In the genomic region with DNA sequence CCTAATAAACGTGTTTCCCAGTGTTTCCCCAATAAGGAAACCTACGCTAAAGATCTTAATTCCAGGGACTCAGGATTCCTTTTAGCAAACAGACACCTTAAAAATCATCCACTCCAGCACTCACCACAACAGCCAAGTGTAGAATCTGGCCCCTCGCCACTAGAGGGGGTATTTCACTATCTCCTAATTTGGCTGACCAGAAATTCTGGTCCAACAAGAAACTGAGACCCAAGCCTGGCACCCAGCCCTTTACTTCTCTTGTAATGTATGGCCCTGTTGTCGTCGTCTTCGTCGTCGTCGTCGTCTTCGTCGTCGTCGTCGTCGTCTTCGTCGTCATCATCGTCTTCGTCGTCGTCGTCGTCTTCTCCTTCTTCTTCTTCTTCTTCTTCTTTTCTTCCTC, we compare ENCODE assay signal across 9 mouse cellular contexts. TPM values are rescaled to one million over a fixed set of nuclear protein-coding genes. Genes with fewer than 3 reads are reported as not detected.
A peak's percentile ranks its signal among the peaks of the same experiment; 100 is the strongest.
DNase-seq lines count a peak whose midpoint lies in the region; ATAC-seq and TF ChIP-seq lines count a peak whose summit lies in the region.
"Had no signal": no experiment of that assay in that cellular context is flagged by ENCODE, and none has a peak within 500 bp of the region (broad histone marks: within the 10 kb centered on the region; RNA-seq: fewer than 3 reads in every experiment).

No protein-coding gene starts in this region.

- H3K9ac ChIP-seq in forebrain, embryonic 16.5 days (replicated peaks; ENCODE audit: low read depth, low read length), result no peak overlapping the region
- H3K9ac ChIP-seq in forebrain, embryonic 13.5 days, result no peak overlapping the region

- no peaks in the 10 kb centered on the region for H3K9me3 ChIP-seq in forebrain, embryonic 16.5 days (ENCODE audit: control insufficient read depth, low read length)
- no peaks in the 10 kb centered on the region for H3K9me3 ChIP-seq in forebrain, embryonic 13.5 days (replicated peaks)

- no peaks in the 10 kb centered on the region for H3K27me3 ChIP-seq in forebrain, embryonic 16.5 days (replicated peaks; ENCODE audit: control insufficient read depth, insufficient read depth, low read length)
- H3K27me3 ChIP-seq in forebrain, embryonic 13.5 days, result no peaks in the 10 kb centered on the region

- TF ChIP-seq POLR2A in lung, adult 2 months (IDR thresholded peaks at IDR 0.05; ENCODE audit: borderline replicate concordance, extremely low read depth, low read depth, low read length), result no peak
- TF ChIP-seq POLR2A in brain, embryonic 14.5 days (IDR thresholded peaks at IDR 0.05; ENCODE audit: borderline replicate concordance, extremely low read depth, insufficient read depth, insufficient read length, poor library complexity, severe bottlenecking), result no peak

- peak; percentile 33 to 44 for DNase-seq in cerebellum, postnatal 10 days
- DNase-seq in cerebellum, adult 11-12 months, result no peak
- no peak for DNase-seq in lung, adult 2 months
- no peak for DNase-seq in lung, postnatal 25 days (ENCODE audit: low spot score)
- DNase-seq in brain, embryonic 14.5 days (ENCODE audit: low read depth), result peak; percentile 17

- H3K36me3 ChIP-seq in forebrain, embryonic 16.5 days (ENCODE audit: control insufficient read depth, insufficient read depth), result no peaks in the 10 kb centered on the region; the same call in 1 of the 2 replicates
- H3K36me3 ChIP-seq in forebrain, embryonic 13.5 days (ENCODE audit: poor library complexity, severe bottlenecking), result no peaks in the 10 kb centered on the region

- H3K4me1 ChIP-seq in lung, adult 2 months (ENCODE audit: control insufficient read depth, insufficient read depth, low read length), result no peaks in the 10 kb centered on the region
- H3K4me1 ChIP-seq in forebrain, embryonic 16.5 days (replicated peaks; ENCODE audit: control insufficient read depth, insufficient read depth, low read length), result no peaks in the 10 kb centered on the region
- no peaks in the 10 kb centered on the region for H3K4me1 ChIP-seq in forebrain, embryonic 13.5 days

- 70% methylated on average over 24 of the region's 24 CpGs for whole genome bisulfite sequencing in lung, adult 2 months
- WGBS in forebrain, embryonic 16.5 days, result 67% methylated on average over 24 of the region's 24 CpGs
- 68% methylated on average over 24 of the region's 24 CpGs for WGBS in forebrain, embryonic 13.5 days

- TF ChIP-seq CTCF in lung, adult 2 months (IDR thresholded peaks at IDR 0.05; ENCODE audit: insufficient read depth, low read length), result peak; percentile 19; the same call in 1 of the 2 replicates
- peak; percentile 46; the same call in 1 of the 2 replicates for TF ChIP-seq CTCF in brain, embryonic 14.5 days (IDR thresholded peaks at IDR 0.05; ENCODE audit: borderline replicate concordance, extremely low read depth, insufficient read depth, insufficient read length)

- H3K4me3 ChIP-seq in lung, adult 2 months (replicated peaks; ENCODE audit: extremely low read depth, low read depth, low read length), result no peak overlapping the region
- H3K4me3 ChIP-seq in forebrain, embryonic 16.5 days (replicated peaks; ENCODE audit: low read length), result no peak overlapping the region
- no peak overlapping the region for H3K4me3 ChIP-seq in forebrain, embryonic 13.5 days
- H3K4me3 ChIP-seq: erythroblast, embryonic 14.5 days had no signal

- no peak overlapping the region for H3K27ac ChIP-seq in forebrain, embryonic 16.5 days (ENCODE audit: low read length)
- no peak overlapping the region for H3K27ac ChIP-seq in forebrain, embryonic 13.5 days

- ATAC-seq in neutrophil, adult 5-6 weeks (ENCODE audit: extremely low read depth, insufficient number of reproducible peaks, low FRiP score, poor library complexity, severe bottlenecking), result peak; percentile 41; the same call in 1 of the 2 replicates
- ATAC-seq in forebrain, embryonic 16.5 days, result no peak
- no peak for ATAC-seq in forebrain, embryonic 13.5 days

- no peak overlapping the region for H3K4me2 ChIP-seq in forebrain, embryonic 16.5 days (ENCODE audit: low read length)
- no peak overlapping the region for H3K4me2 ChIP-seq in forebrain, embryonic 13.5 days

RNA-seq across cellular contexts. Expression of a gene that starts 15.3 kb away (rescaled TPM):
- polyA plus RNA-seq in lung, adult 2 months (2012; rRNA removed), result 2.4 and 10.3 TPM in 2 replicates
- polyA plus RNA-seq in brain, embryonic 14.5 days (2012; rRNA removed), result 5.7 and 6.5 TPM in 2 replicates
- total RNA-seq in neutrophil, adult 5-6 weeks (2017), result 2.2 and 3.4 TPM in 2 replicates
- 7.7 and 8.8 TPM in 2 replicates for polyA plus RNA-seq in forebrain, embryonic 16.5 days (2015; fragmentation: Nextera tagmentation; extraction: Ambion mirVana)
- polyA plus RNA-seq in forebrain, embryonic 13.5 days (2015; fragmentation: Nextera tagmentation; extraction: Ambion mirVana), result 1.7 and 1.9 TPM in 2 replicates
- polyA plus RNA-seq: erythroblast, embryonic 14.5 days had no signal

Comparison
In these comparisons a context has a peak if more than half of its experiments do, and no peak if none do; other contexts are left out.
1. DNase-seq: peak in cerebellum, postnatal 10 days (2 of 2) and brain, embryonic 14.5 days (single experiment); none in cerebellum, adult 11-12 months (single experiment), lung, adult 2 months (single experiment) and lung, postnatal 25 days (single experiment).